Mouse (Mus musculus): ENCODE measurements at regions not wholly inside any gene's neighbourhood (a gene's known extent, or its start where the extent isn't known, plus 50 kb on each side); places are given as distances from the start of the nearest gene placed in this dataset.

GRCm38 (mm10) chr9:33766235-33766634, 719.5 kb upstream of the Kirrel3 start:
- H3K9ac ChIP-seq (ENCODE audit: low read length): no peak overlapping the region
- no peaks in the 10 kb centered on the region for H3K9me3 ChIP-seq (ENCODE audit: control insufficient read depth, low read length)
- no peak overlapping the region for H3K4me3 ChIP-seq (ENCODE audit: low read depth, low read length)
- no peaks in the 10 kb centered on the region for H3K36me3 ChIP-seq (ENCODE audit: control insufficient read depth, insufficient read depth, low read length)
- DNase-seq (ENCODE audit: low spot score): no peak
- WGBS: 88% methylated on average over 2 of the region's 2 CpGs
- H3K27me3 ChIP-seq (ENCODE audit: control insufficient read depth, insufficient read depth, low read length): no peaks in the 10 kb centered on the region
- no peaks in the 10 kb centered on the region for H3K4me1 ChIP-seq (replicated peaks; ENCODE audit: control insufficient read depth, insufficient read depth, low read length)
- no peak for ATAC-seq (replicated peaks; ENCODE audit: low FRiP score)
- H3K4me2 ChIP-seq (ENCODE audit: low read depth, low read length, severe bottlenecking): no peak overlapping the region
- H3K27ac ChIP-seq (ENCODE audit: low read depth, low read length): no peak overlapping the region

GRCm38 (mm10) chr9:33769811-33770210, 715.9 kb upstream of the Kirrel3 start:
- Histone ChIP-seq H3K9ac (ENCODE audit: low read length) (no peak overlapping the region), H3K27me3 (ENCODE audit: control insufficient read depth, insufficient read depth, low read length) (no peaks in the 10 kb centered on the region), H3K4me2 (ENCODE audit: low read depth, low read length, severe bottlenecking) (no peak overlapping the region), H3K4me1 (replicated peaks; ENCODE audit: control insufficient read depth, insufficient read depth, low read length) (no peaks in the 10 kb centered on the region), H3K9me3 (ENCODE audit: control insufficient read depth, low read length) (no peaks in the 10 kb centered on the region), H3K27ac (ENCODE audit: low read depth, low read length) (no peak overlapping the region), H3K36me3 (ENCODE audit: control insufficient read depth, insufficient read depth, low read length) (no peaks in the 10 kb centered on the region), H3K4me3 (ENCODE audit: low read depth, low read length) (no peak overlapping the region)
- DNase-seq (ENCODE audit: low spot score): no peak
- ATAC-seq (replicated peaks; ENCODE audit: low FRiP score): no peak
- WGBS: 99% methylated on average over 2 of the region's 2 CpGs

- H3K27ac ChIP-seq (ENCODE audit: low read depth, low read length): no peak overlapping the region
- H3K4me1 ChIP-seq (replicated peaks; ENCODE audit: control insufficient read depth, insufficient read depth, low read length): no peaks in the 10 kb centered on the region
- H3K9me3 ChIP-seq (ENCODE audit: control insufficient read depth, low read length): no peaks in the 10 kb centered on the region
- no peak overlapping the region for H3K4me3 ChIP-seq (ENCODE audit: low read depth, low read length)
- ATAC-seq (replicated peaks; ENCODE audit: low FRiP score) (no peak), DNase-seq (ENCODE audit: low spot score) (no peak)
- H3K27me3 ChIP-seq (ENCODE audit: control insufficient read depth, insufficient read depth, low read length): no peaks in the 10 kb centered on the region
- H3K9ac ChIP-seq (ENCODE audit: low read length): no peak overlapping the region
- whole genome bisulfite sequencing: 66% methylated on average over 5 of the region's 5 CpGs
- no peak overlapping the region for H3K4me2 ChIP-seq (ENCODE audit: low read depth, low read length, severe bottlenecking)
- H3K36me3 ChIP-seq (ENCODE audit: control insufficient read depth, insufficient read depth, low read length): no peaks in the 10 kb centered on the region
Measured at GRCm38 (mm10) chr9:33774178-33774577, 711.5 kb upstream of the Kirrel3 start.

GRCm38 (mm10) chr9:33790617-33791016, 695.1 kb upstream of the Kirrel3 start:
- DNase-seq (ENCODE audit: low spot score) (no peak), ATAC-seq (replicated peaks; ENCODE audit: low FRiP score) (no peak)
- no peak overlapping the region for H3K4me2 ChIP-seq (ENCODE audit: low read depth, low read length, severe bottlenecking)
- H3K4me1 ChIP-seq (replicated peaks; ENCODE audit: control insufficient read depth, insufficient read depth, low read length): no peaks in the 10 kb centered on the region
- no peak overlapping the region for H3K27ac ChIP-seq (ENCODE audit: low read depth, low read length)
- no peaks in the 10 kb centered on the region for H3K36me3 ChIP-seq (ENCODE audit: control insufficient read depth, insufficient read depth, low read length)
- H3K9ac ChIP-seq (ENCODE audit: low read length): no peak overlapping the region
- no peaks in the 10 kb centered on the region for H3K27me3 ChIP-seq (ENCODE audit: control insufficient read depth, insufficient read depth, low read length)
- no peaks in the 10 kb centered on the region for H3K9me3 ChIP-seq (ENCODE audit: control insufficient read depth, low read length)
- 78% methylated on average over 4 of the region's 4 CpGs for WGBS
- H3K4me3 ChIP-seq (ENCODE audit: low read depth, low read length): no peak overlapping the region

- H3K4me3 ChIP-seq (ENCODE audit: low read depth, low read length): no peak overlapping the region
- 77% methylated on average over 6 of the region's 6 CpGs for WGBS
- no peaks in the 10 kb centered on the region for H3K4me1 ChIP-seq (replicated peaks; ENCODE audit: control insufficient read depth, insufficient read depth, low read length)
- no peak overlapping the region for H3K27ac ChIP-seq (ENCODE audit: low read depth, low read length)
- no peaks in the 10 kb centered on the region for H3K9me3 ChIP-seq (ENCODE audit: control insufficient read depth, low read length)
- no peak overlapping the region for H3K4me2 ChIP-seq (ENCODE audit: low read depth, low read length, severe bottlenecking)
- no peak overlapping the region for H3K9ac ChIP-seq (ENCODE audit: low read length)
- no peaks in the 10 kb centered on the region for H3K27me3 ChIP-seq (ENCODE audit: control insufficient read depth, insufficient read depth, low read length)
- ATAC-seq (replicated peaks; ENCODE audit: low FRiP score) (no peak), DNase-seq (ENCODE audit: low spot score) (no peak)
- H3K36me3 ChIP-seq (ENCODE audit: control insufficient read depth, insufficient read depth, low read length): no peaks in the 10 kb centered on the region
Measured at GRCm38 (mm10) chr9:33800250-33800649, 685.4 kb upstream of the Kirrel3 start.

GRCm38 (mm10) chr9:33800763-33801162, 684.9 kb upstream of the Kirrel3 start:
- no peak overlapping the region for H3K27ac ChIP-seq (ENCODE audit: low read depth, low read length)
- H3K9me3 ChIP-seq (ENCODE audit: control insufficient read depth, low read length): no peaks in the 10 kb centered on the region
- no peaks in the 10 kb centered on the region for H3K36me3 ChIP-seq (ENCODE audit: control insufficient read depth, insufficient read depth, low read length)
- no peak overlapping the region for H3K4me2 ChIP-seq (ENCODE audit: low read depth, low read length, severe bottlenecking)
- H3K4me1 ChIP-seq (replicated peaks; ENCODE audit: control insufficient read depth, insufficient read depth, low read length): no peaks in the 10 kb centered on the region
- no peaks in the 10 kb centered on the region for H3K27me3 ChIP-seq (ENCODE audit: control insufficient read depth, insufficient read depth, low read length)
- WGBS: 66% methylated on average over 1 of the region's 1 CpGs
- no peak overlapping the region for H3K4me3 ChIP-seq (ENCODE audit: low read depth, low read length)
- no peak for DNase-seq (ENCODE audit: low spot score)
- no peak for ATAC-seq (replicated peaks; ENCODE audit: low FRiP score)
- no peak overlapping the region for H3K9ac ChIP-seq (ENCODE audit: low read length)

- 80% methylated on average over 5 of the region's 5 CpGs for WGBS
- H3K9ac ChIP-seq (ENCODE audit: low read length): no peak overlapping the region
Measured at GRCm38 (mm10) chr9:33814739-33815368, 670.8 kb upstream of the Kirrel3 start.

GRCm38 (mm10) chr9:33822574-33823394, 662.9 kb upstream of the Kirrel3 start:
- Histone ChIP-seq H3K4me1 (replicated peaks; ENCODE audit: control insufficient read depth, insufficient read depth, low read length) (no peaks in the 10 kb centered on the region), H3K4me2 (ENCODE audit: low read depth, low read length, severe bottlenecking) (no peak overlapping the region), H3K4me3 (ENCODE audit: low read depth, low read length) (no peak overlapping the region), H3K36me3 (ENCODE audit: control insufficient read depth, insufficient read depth, low read length) (no peaks in the 10 kb centered on the region), H3K9me3 (ENCODE audit: control insufficient read depth, low read length) (no peaks in the 10 kb centered on the region), H3K9ac (ENCODE audit: low read length) (no peak overlapping the region), H3K27ac (ENCODE audit: low read depth, low read length) (no peak overlapping the region), H3K27me3 (ENCODE audit: control insufficient read depth, insufficient read depth, low read length) (no peaks in the 10 kb centered on the region)
- WGBS: 92% methylated on average over 9 of the region's 9 CpGs
- no peak for ATAC-seq (replicated peaks; ENCODE audit: low FRiP score)
- no peak for DNase-seq (ENCODE audit: low spot score)

More at GRCm38 (mm10) chr9:33814739-33815368, 670.8 kb upstream of the Kirrel3 start:
- ATAC-seq (replicated peaks; ENCODE audit: low FRiP score) (no peak), DNase-seq (ENCODE audit: low spot score) (no peak)
- no peaks in the 10 kb centered on the region for H3K9me3 ChIP-seq (ENCODE audit: control insufficient read depth, low read length)
- H3K4me1 ChIP-seq (replicated peaks; ENCODE audit: control insufficient read depth, insufficient read depth, low read length): no peaks in the 10 kb centered on the region
- H3K27me3 ChIP-seq (ENCODE audit: control insufficient read depth, insufficient read depth, low read length): no peaks in the 10 kb centered on the region
- H3K4me3 ChIP-seq (ENCODE audit: low read depth, low read length): no peak overlapping the region
- H3K36me3 ChIP-seq (ENCODE audit: control insufficient read depth, insufficient read depth, low read length): no peaks in the 10 kb centered on the region
- no peak overlapping the region for H3K4me2 ChIP-seq (ENCODE audit: low read depth, low read length, severe bottlenecking)
- no peak overlapping the region for H3K27ac ChIP-seq (ENCODE audit: low read depth, low read length)

GRCm38 (mm10) chr9:33826116-33826515, 659.6 kb upstream of the Kirrel3 start:
- Histone ChIP-seq H3K4me3 (ENCODE audit: low read depth, low read length) (no peak overlapping the region), H3K27me3 (ENCODE audit: control insufficient read depth, insufficient read depth, low read length) (no peaks in the 10 kb centered on the region), H3K9me3 (ENCODE audit: control insufficient read depth, low read length) (no peaks in the 10 kb centered on the region), H3K4me2 (ENCODE audit: low read depth, low read length, severe bottlenecking) (no peak overlapping the region), H3K4me1 (replicated peaks; ENCODE audit: control insufficient read depth, insufficient read depth, low read length) (no peaks in the 10 kb centered on the region), H3K36me3 (ENCODE audit: control insufficient read depth, insufficient read depth, low read length) (no peaks in the 10 kb centered on the region), H3K27ac (ENCODE audit: low read depth, low read length) (no peak overlapping the region), H3K9ac (ENCODE audit: low read length) (no peak overlapping the region)
- DNase-seq (ENCODE audit: low spot score): no peak
- 58% methylated on average over 4 of the region's 4 CpGs for WGBS
- ATAC-seq (replicated peaks; ENCODE audit: low FRiP score): no peak
